Mouse (Mus musculus) CH12.LX (cell line): ENCODE measurements around the gene Aco2.

Experiments
- CTCF ChIP-seq, 2 experiments: IDR thresholded peaks in 1 of 2; conservative IDR thresholded peaks in 1 of 2; 2 replicates each; pipeline ENCODE4 v1.5.1; 2011 to 2012; ENCODE audit warnings: low read depth in 2 of 2, low read length in 2 of 2, improper control_type of control experiment in 1 of 2, inconsistent platforms in 1 of 2, mild to moderate bottlenecking in 1 of 2, moderate library complexity in 1 of 2
- ETS1 ChIP-seq: conservative IDR thresholded peaks from 2 replicates; pipeline ENCODE4 v1.6.1; 2012; ENCODE audit warnings: low read depth, mild to moderate bottlenecking, inconsistent platforms, low read length, improper control_type of control experiment, moderate library complexity
- HCFC1 ChIP-seq: IDR thresholded peaks from 2 replicates; pipeline ENCODE4 v1.6.1; 2012; ENCODE audit warnings: low read depth, mild to moderate bottlenecking, inconsistent platforms, low read length, improper control_type of control experiment
- NELFE ChIP-seq: IDR thresholded peaks from 2 replicates; pipeline ENCODE4 v1.6.1; 2011; ENCODE audit warnings: low read depth, low read length, improper control_type of control experiment
- TCF12 ChIP-seq: IDR thresholded peaks from 2 replicates; pipeline ENCODE4 v1.6.1; 2014; ENCODE audit warnings: low read depth, mild to moderate bottlenecking, inconsistent platforms, low read length, improper control_type of control experiment
- USF1 ChIP-seq: IDR thresholded peaks from 2 replicates; pipeline ENCODE4 v1.6.1; 2014; ENCODE audit warnings: low read depth, mild to moderate bottlenecking, inconsistent platforms, low read length, improper control_type of control experiment
- USF2 ChIP-seq: conservative IDR thresholded peaks from 2 replicates; pipeline ENCODE4 v1.6.1; 2011; ENCODE audit warnings: low read depth, low read length, improper control_type of control experiment

- TF ChIP-seq CTCF (conservative IDR thresholded peaks at IDR 0.05 in 1 of 2, IDR thresholded peaks at IDR 0.05 in 1 of 2; ENCODE audit: low read depth in 2 of 2, low read length in 2 of 2) = no peak
- TF ChIP-seq USF1 = no peak
- TF ChIP-seq ETS1 = no peak
- no peak for TF ChIP-seq HCFC1
- TF ChIP-seq USF2 = no peak
- no peak for TF ChIP-seq NELFE
- TF ChIP-seq TCF12 = no peak
Observed at GRCm38 (mm10) chr15:81957598-81957997, 85.5 kb downstream of the Aco2 start.
